Mouse (Mus musculus) forebrain, embryonic 12.5 days (tissue): ENCODE measurements at regions not wholly inside any gene's neighbourhood (a gene's known extent, or its start where the extent isn't known, plus 50 kb on each side); places are given as distances from the start of the nearest gene placed in this dataset.

ENCODE experiments used
- ATAC-seq: fragments of 200-750 bp; cut with Nextera tagmentation; 2 replicates; pipeline ENCODE4 v1.8.0; 2017; ENCODE audit warnings: moderate TSS enrichment; ENCODE audit not compliant: low FRiP score
- H3K27ac ChIP-seq: fragments of 300-500 bp; sonication (generic); 2 replicates; pipeline ENCODE4 v1.5.1; 2016; ENCODE audit warnings: mild to moderate bottlenecking
- H3K27me3 ChIP-seq: fragments of 300-500 bp; sonication (generic); 2 replicates; pipeline ENCODE4 v1.6.1; 2016; ENCODE audit warnings: mild to moderate bottlenecking
- H3K36me3 ChIP-seq: fragments of 300-500 bp; sonication (generic); replicated peaks from 2 replicates; pipeline ENCODE4 v1.6.1; 2016; ENCODE audit warnings: mild to moderate bottlenecking
- H3K4me1 ChIP-seq: fragments of 300-500 bp; sonication (generic); 2 replicates; pipeline ENCODE4 v1.6.1; 2016
- H3K4me2 ChIP-seq: fragments of 300-500 bp; sonication (generic); 2 replicates; pipeline ENCODE4 v1.6.1; 2016; ENCODE audit warnings: mild to moderate bottlenecking, moderate library complexity
- H3K4me3 ChIP-seq: fragments of 300-500 bp; sonication (generic); replicated peaks from 2 replicates; pipeline ENCODE4 v1.5.1; 2016; ENCODE audit warnings: mild to moderate bottlenecking
- H3K9ac ChIP-seq: fragments of 300-500 bp; sonication (generic); 2 replicates; pipeline ENCODE4 v1.6.1; 2016; ENCODE audit warnings: mild to moderate bottlenecking
- H3K9me3 ChIP-seq: fragments of 300-500 bp; sonication (generic); 2 replicates; pipeline ENCODE4 v1.6.1; 2016
- WGBS: fragments of 180-500 bp; shearing (Covaris S2); methylation state at CpG from one replicate; pipeline ENCODE4 v1.1.7; 2016; 5-methylcytosine and 5-hydroxymethylcytosine counted together

DNA sequence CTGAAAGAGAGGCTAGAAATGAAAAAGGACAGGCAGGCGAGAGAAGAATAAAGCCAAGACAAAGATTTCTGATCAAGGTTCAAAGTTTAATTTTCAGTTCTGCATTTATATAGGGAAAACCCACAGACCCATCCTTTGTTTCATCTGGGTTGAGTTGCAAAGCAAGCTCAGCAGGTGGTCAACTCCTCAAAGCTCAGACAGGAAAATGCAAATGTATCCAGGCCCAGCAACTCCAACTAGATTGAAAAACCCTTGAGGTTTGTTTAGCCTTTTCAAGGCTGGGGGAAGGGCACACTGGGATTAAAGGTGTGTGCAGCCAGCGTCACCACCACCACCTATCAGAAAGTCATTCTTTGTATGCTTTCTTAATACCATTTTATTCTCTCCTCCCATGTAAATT, 66.1 kb upstream of the Tspan5 start:
- no peak for ATAC-seq
- 50% methylated on average over 2 of the region's 2 CpGs for WGBS
- H3K4me3 ChIP-seq = no peak overlapping the region
- no peaks in the 10 kb centered on the region for H3K36me3 ChIP-seq
- H3K9ac ChIP-seq = no peak overlapping the region
- H3K4me1 ChIP-seq = peaks cover 7% of the 10 kb centered on the region; the same call in 1 of the 2 replicates
- no peaks in the 10 kb centered on the region for H3K27me3 ChIP-seq
- no peak overlapping the region for H3K27ac ChIP-seq
- no peaks in the 10 kb centered on the region for H3K9me3 ChIP-seq
- no peak overlapping the region for H3K4me2 ChIP-seq

DNA sequence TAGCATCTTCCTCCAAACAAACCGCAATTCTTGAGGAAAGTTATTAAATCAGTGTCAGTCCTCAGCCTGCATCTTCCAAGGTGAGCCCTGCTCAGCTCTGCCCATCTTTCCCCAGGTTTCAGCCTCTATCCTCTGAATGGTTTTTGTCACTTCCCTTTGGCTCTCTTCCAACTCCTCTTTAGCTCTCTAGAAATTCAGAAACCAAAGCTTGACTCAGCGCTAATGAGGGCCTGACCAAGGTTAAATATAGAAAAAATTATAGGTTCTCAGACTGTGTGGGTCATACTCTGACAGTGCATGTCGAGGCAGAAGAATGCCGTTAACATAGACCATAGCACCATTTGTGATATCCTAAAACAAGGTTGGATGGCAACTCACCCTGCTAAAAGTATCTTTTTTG, 63.6 kb upstream of the Tspan5 start:
- WGBS = 83% methylated on average over 4 of the region's 4 CpGs
- H3K4me1 ChIP-seq = peaks cover 7% of the 10 kb centered on the region; the same call in 1 of the 2 replicates
- H3K4me2 ChIP-seq = no peak overlapping the region
- ATAC-seq = no peak
- H3K4me3 ChIP-seq = no peak overlapping the region
- no peaks in the 10 kb centered on the region for H3K9me3 ChIP-seq
- H3K9ac ChIP-seq = no peak overlapping the region
- no peak overlapping the region for H3K27ac ChIP-seq
- H3K27me3 ChIP-seq = no peaks in the 10 kb centered on the region
- H3K36me3 ChIP-seq = no peaks in the 10 kb centered on the region

DNA sequence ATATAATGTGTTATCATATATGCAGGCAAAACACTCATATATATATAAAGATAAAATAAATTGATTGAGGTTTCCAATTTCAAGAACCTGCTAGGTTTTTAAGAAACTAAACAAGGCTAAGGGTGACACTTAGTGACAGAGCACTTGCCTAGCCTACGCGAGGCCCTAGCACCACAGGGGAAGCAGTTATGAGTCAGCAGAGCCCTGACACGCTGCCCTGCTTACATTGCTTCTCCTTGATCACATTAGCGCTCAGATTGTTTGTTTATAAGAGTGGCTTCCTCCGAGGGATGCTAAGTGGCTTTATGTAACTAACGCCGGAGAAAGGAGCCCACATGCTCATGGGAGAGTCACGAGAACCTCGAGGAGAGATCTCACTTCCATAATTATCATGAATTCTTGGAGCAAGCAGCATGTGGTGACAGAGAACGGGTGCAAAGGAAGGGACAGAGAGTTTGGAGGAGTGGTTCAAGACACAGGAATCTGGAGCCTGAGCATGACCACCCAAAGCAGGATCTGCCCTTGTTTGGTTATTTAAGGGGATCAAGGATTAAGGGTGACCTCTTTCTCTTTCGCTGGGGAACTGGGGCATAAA, 55.3 kb upstream of the Tspan5 start:
- WGBS = 66% methylated on average over 11 of the region's 11 CpGs
- Histone ChIP-seq H3K27ac (no peak overlapping the region), H3K9me3 (no peaks in the 10 kb centered on the region), H3K9ac (no peak overlapping the region), H3K4me2 (no peak overlapping the region), H3K36me3 (no peaks in the 10 kb centered on the region), H3K4me1 (no peaks in the 10 kb centered on the region), H3K4me3 (no peak overlapping the region), H3K27me3 (no peaks in the 10 kb centered on the region)
- no peak for ATAC-seq

DNA sequence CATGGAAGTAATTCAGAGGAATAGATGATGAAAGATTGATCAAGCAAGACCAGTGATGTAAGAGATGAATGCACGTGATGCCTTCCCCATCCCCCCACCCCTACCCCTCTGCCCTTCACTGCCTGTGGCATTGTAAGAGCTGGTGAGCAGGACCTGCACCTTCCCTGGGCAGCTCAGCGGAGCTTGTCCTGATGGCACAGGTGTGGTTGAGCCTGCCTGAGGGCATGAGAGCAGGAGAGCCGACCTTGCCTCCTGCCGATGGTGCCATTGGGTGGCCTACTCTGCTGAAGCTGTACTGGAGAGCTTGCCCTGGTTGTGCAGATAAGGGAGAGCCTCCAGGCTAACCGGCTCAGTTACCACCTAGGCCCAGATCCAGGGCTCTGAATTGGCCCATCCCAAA, 53.4 kb upstream of the Tspan5 start:
- WGBS = 85% methylated on average over 5 of the region's 5 CpGs
- ATAC-seq = no peak
- Histone ChIP-seq H3K27ac (no peak overlapping the region), H3K9ac (no peak overlapping the region), H3K4me1 (no peaks in the 10 kb centered on the region), H3K27me3 (no peaks in the 10 kb centered on the region), H3K9me3 (no peaks in the 10 kb centered on the region), H3K36me3 (no peaks in the 10 kb centered on the region), H3K4me3 (no peak overlapping the region), H3K4me2 (no peak overlapping the region)
